Mouse (Mus musculus): ENCODE measurements around the gene Glra1. TPM values are rescaled to one million over a fixed set of nuclear protein-coding genes. Genes with fewer than 3 reads are reported as not detected.

Gene Glra1
- polyA plus RNA-seq, 1 experiment from 2014 or later = not detected

DNA sequence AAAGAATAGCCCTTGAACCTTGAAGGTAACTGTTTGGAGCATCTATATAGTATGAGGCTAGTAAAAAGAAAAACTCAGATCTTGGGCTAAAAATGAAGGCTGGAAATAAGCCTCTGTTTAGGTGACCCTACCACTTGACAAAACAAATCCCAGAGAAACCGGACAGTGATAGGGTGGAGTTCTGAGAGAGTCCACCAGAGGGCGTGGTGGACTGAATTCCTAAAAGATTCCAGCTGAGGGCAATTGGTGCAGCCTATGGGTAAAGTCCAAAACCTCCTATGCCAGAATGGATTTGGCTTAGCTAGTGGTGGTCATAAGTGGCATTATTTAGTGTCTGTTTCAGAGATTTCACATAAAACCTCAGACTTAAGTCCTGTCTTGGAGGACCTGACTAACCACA, 36.9 kb downstream of the Glra1 start:
- no peak for ATAC-seq
- no peaks in the 10 kb centered on the region for H3K9me3 ChIP-seq (ENCODE audit: control insufficient read depth)
- H3K9ac ChIP-seq (ENCODE audit: low read depth, low read length) = no peak overlapping the region
- no peak overlapping the region for H3K4me3 ChIP-seq (ENCODE audit: low read depth, low read length)
- H3K27me3 ChIP-seq (replicated peaks; ENCODE audit: control insufficient read depth, insufficient read depth, low read length) = no peaks in the 10 kb centered on the region
- WGBS = 26% methylated on average over 2 of the region's 2 CpGs
- H3K4me2 ChIP-seq (replicated peaks; ENCODE audit: low read depth) = no peak overlapping the region
- no peak overlapping the region for H3K27ac ChIP-seq (ENCODE audit: low read depth, low read length)
- peak; percentile 71 for TF ChIP-seq CTCF (IDR thresholded peaks at IDR 0.05; ENCODE audit: low read depth)
- H3K36me3 ChIP-seq (ENCODE audit: control insufficient read depth, insufficient read depth) = no peaks in the 10 kb centered on the region
- no peaks in the 10 kb centered on the region for H3K4me1 ChIP-seq (replicated peaks; ENCODE audit: control insufficient read depth, insufficient read depth, low read length)

DNA sequence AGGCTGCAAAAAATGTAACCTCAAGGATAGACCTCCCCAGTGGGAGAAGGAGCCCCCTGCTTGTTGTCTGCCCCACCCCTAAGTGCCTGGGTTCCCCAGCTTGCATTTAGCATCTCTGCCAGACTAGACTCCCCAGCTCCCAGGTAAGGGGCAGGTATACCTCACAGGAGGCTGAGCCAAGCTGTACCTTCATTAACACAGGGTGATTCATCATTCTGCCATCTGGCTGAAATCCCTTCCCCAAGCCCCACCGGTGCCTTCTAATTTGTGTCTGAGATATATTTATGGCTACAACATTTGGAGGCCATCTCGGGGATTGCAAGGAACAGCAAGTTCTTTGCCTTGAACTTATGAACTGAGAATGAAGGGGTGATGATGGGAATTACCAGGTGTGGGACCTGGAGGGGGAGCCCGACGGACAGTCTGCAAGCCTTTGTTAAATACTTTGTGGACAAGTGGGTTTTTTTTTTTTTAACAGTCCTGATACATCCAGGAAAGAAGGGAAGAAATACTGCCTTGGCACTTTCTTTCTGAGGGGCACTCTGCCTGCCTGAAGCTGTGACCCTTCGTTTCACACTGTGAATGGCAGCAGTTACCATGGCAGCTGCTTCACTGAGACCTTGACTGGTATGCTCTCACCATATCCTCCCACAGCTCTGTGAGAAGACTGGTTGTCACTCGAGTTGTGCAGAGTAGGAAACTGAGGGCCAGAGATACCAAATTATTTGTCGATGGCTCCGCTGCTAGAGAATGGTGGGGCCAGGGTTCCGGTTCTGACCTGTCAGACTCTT, 41.5 kb downstream of the Glra1 start:
- no peaks in the 10 kb centered on the region for H3K4me1 ChIP-seq (replicated peaks; ENCODE audit: control insufficient read depth, insufficient read depth, low read length)
- WGBS = 62% methylated on average over 9 of the region's 9 CpGs
- no peak overlapping the region for H3K4me3 ChIP-seq (ENCODE audit: low read depth, low read length)
- no peak overlapping the region for H3K4me2 ChIP-seq (replicated peaks; ENCODE audit: low read depth)
- TF ChIP-seq CTCF (IDR thresholded peaks at IDR 0.05; ENCODE audit: low read depth) = no peak
- no peaks in the 10 kb centered on the region for H3K9me3 ChIP-seq (ENCODE audit: control insufficient read depth)
- no peaks in the 10 kb centered on the region for H3K27me3 ChIP-seq (replicated peaks; ENCODE audit: control insufficient read depth, insufficient read depth, low read length)
- no peaks in the 10 kb centered on the region for H3K36me3 ChIP-seq (ENCODE audit: control insufficient read depth, insufficient read depth)
- H3K9ac ChIP-seq (ENCODE audit: low read depth, low read length) = no peak overlapping the region
- no peak overlapping the region for H3K27ac ChIP-seq (ENCODE audit: low read depth, low read length)
- no peak for ATAC-seq

DNA sequence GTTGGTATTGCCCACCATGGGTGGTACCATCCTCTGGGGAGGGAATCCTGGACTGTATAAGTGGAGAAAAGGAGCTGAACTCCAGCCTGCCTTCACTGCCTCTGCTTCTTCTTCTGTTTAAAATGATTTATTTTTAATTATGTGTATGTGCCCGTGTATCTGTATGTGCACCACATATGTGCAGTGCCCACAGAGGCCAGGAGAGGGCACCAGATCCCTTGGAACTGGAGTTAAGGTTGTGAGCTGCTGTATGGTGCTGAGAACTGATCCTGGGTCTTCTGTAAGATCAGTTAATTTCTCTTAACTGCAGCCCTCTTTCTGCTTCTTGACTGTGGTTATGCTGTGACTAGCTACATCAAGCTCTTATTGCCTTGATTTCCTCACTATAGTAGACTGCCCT, 62.3 kb downstream of the Glra1 start:
- 83% methylated on average over 1 of the region's 1 CpGs for WGBS
- H3K27ac ChIP-seq (ENCODE audit: low read depth, low read length) = no peak overlapping the region
- no peak for TF ChIP-seq CTCF (IDR thresholded peaks at IDR 0.05; ENCODE audit: low read depth)
- no peaks in the 10 kb centered on the region for H3K36me3 ChIP-seq (ENCODE audit: control insufficient read depth, insufficient read depth)
- no peak overlapping the region for H3K4me3 ChIP-seq (ENCODE audit: low read depth, low read length)
- no peak overlapping the region for H3K9ac ChIP-seq (ENCODE audit: low read depth, low read length)
- H3K4me2 ChIP-seq (replicated peaks; ENCODE audit: low read depth) = no peak overlapping the region
- no peaks in the 10 kb centered on the region for H3K4me1 ChIP-seq (replicated peaks; ENCODE audit: control insufficient read depth, insufficient read depth, low read length)
- no peak for ATAC-seq
- 0 out of 2 replicates have a peak, but pooled peaks cover 3% of the 10 kb centered on the region for H3K9me3 ChIP-seq (ENCODE audit: control insufficient read depth)
- no peaks in the 10 kb centered on the region for H3K27me3 ChIP-seq (replicated peaks; ENCODE audit: control insufficient read depth, insufficient read depth, low read length)

DNA sequence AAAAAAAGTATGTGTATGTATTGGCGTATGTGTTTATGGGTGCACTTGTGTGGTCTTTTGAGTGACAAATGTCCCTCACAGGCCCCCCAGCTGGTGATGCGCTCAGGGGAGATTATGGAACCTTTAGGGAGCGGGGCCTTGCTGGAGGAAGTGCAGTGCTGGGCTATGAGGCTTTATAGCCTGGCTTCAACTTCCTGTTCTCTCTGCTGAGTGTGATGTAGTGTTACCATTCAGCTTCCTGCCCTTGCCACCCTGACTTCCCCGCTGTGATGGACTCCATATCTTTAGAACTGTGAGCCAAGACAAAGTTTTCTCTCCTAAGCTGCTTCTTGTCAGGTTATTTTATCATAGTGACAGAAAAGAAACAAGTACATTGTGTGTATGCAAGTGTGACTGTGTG, 65.3 kb downstream of the Glra1 start:
- Histone ChIP-seq H3K9me3 (ENCODE audit: control insufficient read depth) (0 out of 2 replicates have a peak, but pooled peaks cover 3% of the 10 kb centered on the region), H3K9ac (ENCODE audit: low read depth, low read length) (no peak overlapping the region), H3K4me2 (replicated peaks; ENCODE audit: low read depth) (no peak overlapping the region), H3K27me3 (replicated peaks; ENCODE audit: control insufficient read depth, insufficient read depth, low read length) (no peaks in the 10 kb centered on the region), H3K27ac (ENCODE audit: low read depth, low read length) (no peak overlapping the region), H3K4me3 (ENCODE audit: low read depth, low read length) (no peak overlapping the region), H3K4me1 (replicated peaks; ENCODE audit: control insufficient read depth, insufficient read depth, low read length) (no peaks in the 10 kb centered on the region), H3K36me3 (ENCODE audit: control insufficient read depth, insufficient read depth) (no peaks in the 10 kb centered on the region)
- 52% methylated on average over 4 of the region's 4 CpGs for WGBS
- no peak for ATAC-seq
- no peak for TF ChIP-seq CTCF (IDR thresholded peaks at IDR 0.05; ENCODE audit: low read depth)

DNA sequence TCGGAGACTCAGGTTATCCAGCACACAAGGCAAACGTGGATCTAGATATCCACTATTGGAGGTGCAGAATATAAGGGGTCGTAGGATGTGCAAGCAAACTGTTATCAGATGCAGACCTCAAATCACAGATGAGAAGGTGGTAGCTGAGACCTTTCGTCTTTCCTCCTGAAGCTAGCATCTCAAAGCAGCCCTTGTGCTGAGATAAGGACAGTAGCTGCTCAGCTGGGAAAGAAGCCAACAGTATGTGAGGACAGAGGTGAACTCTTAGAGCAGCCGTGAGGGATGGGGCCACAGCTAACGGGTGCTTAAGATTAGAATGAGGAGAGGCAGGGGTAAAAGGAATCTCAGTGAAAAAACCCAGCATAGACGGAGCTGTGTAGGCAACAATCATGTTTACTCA, 65.9 kb downstream of the Glra1 start:
- 0 out of 2 replicates have a peak, but pooled peaks cover 3% of the 10 kb centered on the region for H3K9me3 ChIP-seq (ENCODE audit: control insufficient read depth)
- H3K27me3 ChIP-seq (replicated peaks; ENCODE audit: control insufficient read depth, insufficient read depth, low read length) = no peaks in the 10 kb centered on the region
- H3K36me3 ChIP-seq (ENCODE audit: control insufficient read depth, insufficient read depth) = no peaks in the 10 kb centered on the region
- H3K4me1 ChIP-seq (replicated peaks; ENCODE audit: control insufficient read depth, insufficient read depth, low read length) = no peaks in the 10 kb centered on the region
- no peak overlapping the region for H3K4me2 ChIP-seq (replicated peaks; ENCODE audit: low read depth)
- WGBS = 48% methylated on average over 7 of the region's 7 CpGs
- H3K9ac ChIP-seq (ENCODE audit: low read depth, low read length) = no peak overlapping the region
- ATAC-seq = no peak
- no peak overlapping the region for H3K4me3 ChIP-seq (ENCODE audit: low read depth, low read length)
- no peak overlapping the region for H3K27ac ChIP-seq (ENCODE audit: low read depth, low read length)
- TF ChIP-seq CTCF (IDR thresholded peaks at IDR 0.05; ENCODE audit: low read depth) = no peak

DNA sequence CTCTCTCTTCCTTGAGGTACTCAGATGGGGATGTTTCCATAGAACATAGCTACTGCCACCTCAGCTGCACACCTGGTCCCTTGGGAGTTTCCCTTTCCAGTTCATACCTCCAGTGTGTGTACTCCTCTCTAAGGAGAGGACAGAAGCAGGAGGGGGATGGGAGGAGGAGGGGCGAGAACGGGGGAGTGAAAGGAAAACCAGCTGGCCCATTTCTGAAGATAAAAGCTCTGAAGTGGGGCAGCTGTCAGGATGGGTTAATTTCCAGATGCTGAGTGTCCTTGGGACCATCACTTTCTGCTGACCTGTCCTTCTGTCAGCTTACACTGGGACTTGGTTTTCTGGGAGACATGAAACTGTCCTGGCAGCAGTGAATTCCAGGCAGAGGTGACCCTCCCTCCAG, 73.2 kb downstream of the Glra1 start:
- no peak overlapping the region for H3K27ac ChIP-seq (ENCODE audit: low read depth, low read length)
- TF ChIP-seq CTCF (IDR thresholded peaks at IDR 0.05; ENCODE audit: low read depth) = no peak
- H3K27me3 ChIP-seq (replicated peaks; ENCODE audit: control insufficient read depth, insufficient read depth, low read length) = no peaks in the 10 kb centered on the region
- H3K9me3 ChIP-seq (ENCODE audit: control insufficient read depth) = no peaks in the 10 kb centered on the region
- no peak overlapping the region for H3K9ac ChIP-seq (ENCODE audit: low read depth, low read length)
- ATAC-seq = no peak
- no peaks in the 10 kb centered on the region for H3K36me3 ChIP-seq (ENCODE audit: control insufficient read depth, insufficient read depth)
- H3K4me3 ChIP-seq (ENCODE audit: low read depth, low read length) = no peak overlapping the region
- H3K4me2 ChIP-seq (replicated peaks; ENCODE audit: low read depth) = no peak overlapping the region
- H3K4me1 ChIP-seq (replicated peaks; ENCODE audit: control insufficient read depth, insufficient read depth, low read length) = no peaks in the 10 kb centered on the region
- 41% methylated on average over 2 of the region's 2 CpGs for WGBS
